Mouse (Mus musculus): ENCODE results near the gene Mcoln3. TPM values are rescaled to one million over a fixed set of nuclear protein-coding genes. Genes with fewer than 3 reads are reported as not detected.

The Mcoln3 gene
- polyA plus RNA-seq (2014; fragmentation: Illumina TruSeq; extraction: RNeasy Lipid Tissue Mini Kit (QIAGEN cat#74804); ENCODE audit: low read depth, low replicate concordance): not detected

GRCm38 (mm10) chr3:146117258-146117996, at the start of gene Mcoln3:
Gene Mcoln3, plus strand, starts transcription at chr3:146117450.

GRCm38 (mm10) chr3:146107921-146108571, 9.2 kb upstream of the Mcoln3 start, which contains the start of gene Wdr63:
Gene Wdr63, minus strand, starts transcription at chr3:146108130.

GRCm38 (mm10) chr3:146149156-146150057, 32.2 kb downstream of the Mcoln3 start, which contains the start of gene Mcoln2:
Gene Mcoln2, plus strand, starts transcription at chr3:146149833.

Other genes with a start within 250 kb of the Mcoln3 start
- gene Bcl10, start 194.6 kb upstream of the Mcoln3 start, polyA plus RNA-seq (2014; fragmentation: Illumina TruSeq; extraction: RNeasy Lipid Tissue Mini Kit (QIAGEN cat#74804); ENCODE audit: low read depth, low replicate concordance): 20.4 TPM
- 40.1 TPM for gene 2410004B18Rik, start 179.4 kb upstream of the Mcoln3 start, polyA plus RNA-seq (2014; fragmentation: Illumina TruSeq; extraction: RNeasy Lipid Tissue Mini Kit (QIAGEN cat#74804); ENCODE audit: low read depth, low replicate concordance)
- 4.8 TPM for gene Syde2, start 129.6 kb upstream of the Mcoln3 start, polyA plus RNA-seq (2014; fragmentation: Illumina TruSeq; extraction: RNeasy Lipid Tissue Mini Kit (QIAGEN cat#74804); ENCODE audit: low read depth, low replicate concordance)
- not detected for gene Wdr63, start 9.3 kb upstream of the Mcoln3 start, polyA plus RNA-seq (2014; fragmentation: Illumina TruSeq; extraction: RNeasy Lipid Tissue Mini Kit (QIAGEN cat#74804); ENCODE audit: low read depth, low replicate concordance)
- not detected for gene Mcoln2, start 32.4 kb downstream of the Mcoln3 start, polyA plus RNA-seq (2014; fragmentation: Illumina TruSeq; extraction: RNeasy Lipid Tissue Mini Kit (QIAGEN cat#74804); ENCODE audit: low read depth, low replicate concordance)
- gene Lpar3, start 103.5 kb downstream of the Mcoln3 start, polyA plus RNA-seq (2014; fragmentation: Illumina TruSeq; extraction: RNeasy Lipid Tissue Mini Kit (QIAGEN cat#74804); ENCODE audit: low read depth, low replicate concordance): 0.52 TPM

Data from adrenal gland, adult 10 weeks (tissue).